Mouse (Mus musculus) cerebellum, adult 11 months (tissue): ENCODE results near the gene Xrn1.
"Not testable (repeated sequence)": the region's sequence is repeated elsewhere in the genome, so short reads cannot be mapped to it uniquely, and the experiment has no call there.

Source experiments
- DNase-seq: peaks from one replicate; pipeline ENCODE4 v3.0.0; 2022

Gene Xrn1

GRCm38 (mm10) chr9:96056417-96057223 lies 102.1 kb downstream of the Xrn1 start:
- no peak for DNase-seq

GRCm38 (mm10) chr9:96063083-96063802 lies 108.7 kb downstream of the Xrn1 start:
- DNase-seq: no peak

- DNase-seq: no peak
Measured at GRCm38 (mm10) chr9:96063803-96064475, 109.4 kb downstream of the Xrn1 start.

- no peak for DNase-seq
Measured at GRCm38 (mm10) chr9:96067507-96067906, 112.9 kb downstream of the Xrn1 start.

- DNase-seq: no peak
Measured at GRCm38 (mm10) chr9:96078752-96079315, 124.3 kb downstream of the Xrn1 start.

GRCm38 (mm10) chr9:96085293-96085692 lies 130.7 kb downstream of the Xrn1 start:
- no peak for DNase-seq

- DNase-seq: no peak
Measured at GRCm38 (mm10) chr9:96087671-96088070, 133.1 kb downstream of the Xrn1 start.

- not testable (repeated sequence) for DNase-seq
Measured at GRCm38 (mm10) chr9:96088456-96088855, 133.9 kb downstream of the Xrn1 start.

- not testable (repeated sequence) for DNase-seq
Measured at GRCm38 (mm10) chr9:96092637-96093036, 138.1 kb downstream of the Xrn1 start.

- DNase-seq: no peak
Measured at GRCm38 (mm10) chr9:96093221-96093620, 138.7 kb downstream of the Xrn1 start.

- DNase-seq: no peak
Measured at GRCm38 (mm10) chr9:96094341-96094740, 139.8 kb downstream of the Xrn1 start.

GRCm38 (mm10) chr9:96095192-96095591 lies 140.6 kb downstream of the Xrn1 start:
- no peak for DNase-seq

- no peak for DNase-seq
Measured at GRCm38 (mm10) chr9:96102846-96103245, 148.3 kb downstream of the Xrn1 start.
